Mouse (Mus musculus): ENCODE results near the gene A430078G23Rik. TPM values are rescaled to one million over a fixed set of nuclear protein-coding genes. Genes with fewer than 3 reads are reported as not detected.
"Not testable (repeated sequence)": the region's sequence is repeated elsewhere in the genome, so short reads cannot be mapped to it uniquely, and the experiment has no call there.

The A430078G23Rik gene
- 0.10 TPM in 1 of 2 replicates, not detected in the other for polyA plus RNA-seq (2012; rRNA removed)

GRCm38 (mm10) chr8:3353189-3353810 is at the start of gene A430078G23Rik:
TSS of gene A430078G23Rik (plus strand) at chr8:3353415.
- WGBS = 78% methylated on average over 13 of the region's 13 CpGs
- Histone ChIP-seq H3K27ac (ENCODE audit: insufficient read depth, low read length) (no peak within 1 kb of the TSS), H3K27me3 (ENCODE audit: control insufficient read depth, insufficient read depth, low read length) (no peaks in the 10 kb centered on the region), H3K4me1 (ENCODE audit: control insufficient read depth, insufficient read depth, low read length) (no peaks in the 10 kb centered on the region), H3K4me3 (replicated peaks; ENCODE audit: insufficient read depth, low read depth, low read length) (no peak within 1 kb of the TSS)
- DNase-seq = no peak
- TF ChIP-seq POLR2A (IDR thresholded peaks at IDR 0.05; ENCODE audit: borderline replicate concordance, insufficient read depth, low read length) (no peak), CTCF (IDR thresholded peaks at IDR 0.05; ENCODE audit: borderline replicate concordance, insufficient read depth, low read depth, low read length) (no peak)

GRCm38 (mm10) chr8:3308205-3308800 is 44.9 kb upstream of the A430078G23Rik start:
- WGBS = 90% methylated on average over 13 of the region's 13 CpGs
- H3K4me3 ChIP-seq (replicated peaks; ENCODE audit: insufficient read depth, low read depth, low read length); H3K27me3 ChIP-seq (ENCODE audit: control insufficient read depth, insufficient read depth, low read length); DNase-seq; H3K27ac ChIP-seq (ENCODE audit: insufficient read depth, low read length); H3K4me1 ChIP-seq (ENCODE audit: control insufficient read depth, insufficient read depth, low read length): not testable (repeated sequence)

GRCm38 (mm10) chr8:3309636-3310035 is 43.6 kb upstream of the A430078G23Rik start:
- Histone ChIP-seq H3K27me3 (ENCODE audit: control insufficient read depth, insufficient read depth, low read length) (no peaks in the 10 kb centered on the region), H3K4me1 (ENCODE audit: control insufficient read depth, insufficient read depth, low read length) (no peaks in the 10 kb centered on the region), H3K4me3 (replicated peaks; ENCODE audit: insufficient read depth, low read depth, low read length) (no peak overlapping the region), H3K27ac (ENCODE audit: insufficient read depth, low read length) (no peak overlapping the region)
- TF ChIP-seq CTCF (IDR thresholded peaks at IDR 0.05; ENCODE audit: borderline replicate concordance, insufficient read depth, low read depth, low read length) (no peak), POLR2A (IDR thresholded peaks at IDR 0.05; ENCODE audit: borderline replicate concordance, insufficient read depth, low read length) (no peak)
- no peak for DNase-seq
- 83% methylated on average over 11 of the region's 11 CpGs for WGBS

- no peak overlapping the region for H3K27ac ChIP-seq (ENCODE audit: insufficient read depth, low read length)
- H3K4me3 ChIP-seq (replicated peaks; ENCODE audit: insufficient read depth, low read depth, low read length) = no peak overlapping the region
- WGBS = 67% methylated on average over 4 of the region's 4 CpGs
- no peaks in the 10 kb centered on the region for H3K27me3 ChIP-seq (ENCODE audit: control insufficient read depth, insufficient read depth, low read length)
- no peak for TF ChIP-seq CTCF (IDR thresholded peaks at IDR 0.05; ENCODE audit: borderline replicate concordance, insufficient read depth, low read depth, low read length)
- TF ChIP-seq POLR2A (IDR thresholded peaks at IDR 0.05; ENCODE audit: borderline replicate concordance, insufficient read depth, low read length) = no peak
- no peaks in the 10 kb centered on the region for H3K4me1 ChIP-seq (ENCODE audit: control insufficient read depth, insufficient read depth, low read length)
- no peak for DNase-seq
Observed at GRCm38 (mm10) chr8:3311482-3311881, 41.7 kb upstream of the A430078G23Rik start.

DNA sequence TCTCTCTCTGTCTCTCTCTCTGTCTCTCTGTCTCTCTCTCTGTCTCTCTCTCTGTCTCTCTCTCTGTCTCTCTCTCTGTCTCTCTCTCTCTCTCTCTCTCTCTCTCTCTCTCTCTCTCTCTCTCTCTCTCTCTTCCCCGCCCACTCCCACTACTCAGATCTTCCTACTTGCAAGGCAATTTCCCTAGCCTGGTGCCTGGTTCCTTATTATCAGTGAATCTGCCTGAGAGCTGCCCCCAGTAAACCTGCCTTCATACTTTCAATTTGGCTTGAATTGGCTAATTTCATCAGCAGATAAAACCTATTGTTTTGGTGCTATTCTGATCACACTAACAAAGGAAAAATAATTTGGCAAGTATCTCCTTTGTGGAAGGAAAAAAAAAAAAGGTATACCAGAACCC is 39.8 kb upstream of the A430078G23Rik start:
- not testable (repeated sequence) for DNase-seq; H3K4me1 ChIP-seq (ENCODE audit: control insufficient read depth, insufficient read depth, low read length); H3K4me3 ChIP-seq (replicated peaks; ENCODE audit: insufficient read depth, low read depth, low read length); H3K27me3 ChIP-seq (ENCODE audit: control insufficient read depth, insufficient read depth, low read length); H3K27ac ChIP-seq (ENCODE audit: insufficient read depth, low read length)
- 75% methylated on average over 1 of the region's 1 CpGs for WGBS

DNA sequence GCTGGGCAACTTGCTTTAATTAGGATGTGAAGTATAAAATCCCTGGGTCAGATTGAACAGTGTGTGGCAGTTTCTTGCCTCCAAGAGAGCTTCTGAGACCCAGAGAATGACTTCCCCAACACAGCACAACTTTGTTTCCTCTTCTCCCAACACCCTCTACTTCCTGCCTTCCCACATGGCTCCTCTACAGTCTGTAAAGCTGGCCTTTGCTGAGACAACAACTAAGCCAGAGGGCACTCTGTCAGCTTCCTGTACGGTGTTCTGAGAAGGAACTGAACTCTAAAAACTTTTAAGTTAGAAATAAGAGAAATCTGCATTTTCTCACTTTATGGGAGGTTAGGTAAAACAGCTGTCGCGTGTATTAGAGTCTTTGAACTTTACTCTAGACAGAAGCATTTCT is 39.4 kb upstream of the A430078G23Rik start:
- no peaks in the 10 kb centered on the region for H3K4me1 ChIP-seq (ENCODE audit: control insufficient read depth, insufficient read depth, low read length)
- H3K27me3 ChIP-seq (ENCODE audit: control insufficient read depth, insufficient read depth, low read length) = no peaks in the 10 kb centered on the region
- TF ChIP-seq CTCF (IDR thresholded peaks at IDR 0.05; ENCODE audit: borderline replicate concordance, insufficient read depth, low read depth, low read length) (no peak), POLR2A (IDR thresholded peaks at IDR 0.05; ENCODE audit: borderline replicate concordance, insufficient read depth, low read length) (no peak)
- no peak for DNase-seq
- no peak overlapping the region for H3K27ac ChIP-seq (ENCODE audit: insufficient read depth, low read length)
- H3K4me3 ChIP-seq (replicated peaks; ENCODE audit: insufficient read depth, low read depth, low read length) = no peak overlapping the region
- 75% methylated on average over 3 of the region's 3 CpGs for WGBS

GRCm38 (mm10) chr8:3314345-3314744 is 38.9 kb upstream of the A430078G23Rik start:
- Histone ChIP-seq H3K27me3 (ENCODE audit: control insufficient read depth, insufficient read depth, low read length) (no peaks in the 10 kb centered on the region), H3K27ac (ENCODE audit: insufficient read depth, low read length) (no peak overlapping the region), H3K4me3 (replicated peaks; ENCODE audit: insufficient read depth, low read depth, low read length) (no peak overlapping the region), H3K4me1 (ENCODE audit: control insufficient read depth, insufficient read depth, low read length) (no peaks in the 10 kb centered on the region)
- WGBS = 68% methylated on average over 2 of the region's 2 CpGs
- TF ChIP-seq POLR2A (IDR thresholded peaks at IDR 0.05; ENCODE audit: borderline replicate concordance, insufficient read depth, low read length) = no peak
- DNase-seq = no peak

GRCm38 (mm10) chr8:3316585-3316984 is 36.6 kb upstream of the A430078G23Rik start:
- Histone ChIP-seq H3K4me1 (ENCODE audit: control insufficient read depth, insufficient read depth, low read length) (no peaks in the 10 kb centered on the region), H3K4me3 (replicated peaks; ENCODE audit: insufficient read depth, low read depth, low read length) (no peak overlapping the region), H3K27ac (ENCODE audit: insufficient read depth, low read length) (no peak overlapping the region), H3K27me3 (ENCODE audit: control insufficient read depth, insufficient read depth, low read length) (no peaks in the 10 kb centered on the region)
- TF ChIP-seq POLR2A (IDR thresholded peaks at IDR 0.05; ENCODE audit: borderline replicate concordance, insufficient read depth, low read length) (no peak), CTCF (IDR thresholded peaks at IDR 0.05; ENCODE audit: borderline replicate concordance, insufficient read depth, low read depth, low read length) (no peak)
- DNase-seq = no peak
- WGBS = 92% methylated on average over 5 of the region's 5 CpGs

DNA sequence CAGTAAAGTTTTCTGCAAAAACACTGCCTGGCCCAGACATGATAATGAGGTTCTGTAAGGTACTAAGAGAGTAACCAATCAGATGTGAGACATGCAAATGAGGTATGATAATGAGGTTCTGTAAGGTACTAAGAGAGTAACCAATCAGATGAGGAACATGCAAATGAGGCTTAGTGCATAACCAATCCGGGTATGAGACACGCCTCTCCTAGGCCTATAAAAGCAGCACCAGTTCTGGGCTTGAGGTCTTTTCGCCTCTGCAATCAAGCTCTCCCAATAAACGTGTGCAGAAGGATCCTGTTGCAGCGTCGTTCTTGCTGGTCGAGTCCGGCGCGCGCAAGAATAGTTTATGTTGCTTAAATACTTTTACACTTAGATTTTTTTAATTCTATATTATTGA is 33.9 kb upstream of the A430078G23Rik start:
- not testable (repeated sequence) for H3K4me3 ChIP-seq (replicated peaks; ENCODE audit: insufficient read depth, low read depth, low read length); H3K27ac ChIP-seq (ENCODE audit: insufficient read depth, low read length); DNase-seq; H3K4me1 ChIP-seq (ENCODE audit: control insufficient read depth, insufficient read depth, low read length); H3K27me3 ChIP-seq (ENCODE audit: control insufficient read depth, insufficient read depth, low read length)
- WGBS = 94% methylated on average over 11 of the region's 11 CpGs
